Mouse (Mus musculus): ENCODE data around the gene Olfr1347. TPM values are rescaled to one million over a fixed set of nuclear protein-coding genes. Genes with fewer than 3 reads are reported as not detected.
"Not testable (repeated sequence)": the region's sequence is repeated elsewhere in the genome, so short reads cannot be mapped to it uniquely, and the experiment has no call there.

The Olfr1347 gene
- total RNA-seq (2021), result not detected

DNA sequence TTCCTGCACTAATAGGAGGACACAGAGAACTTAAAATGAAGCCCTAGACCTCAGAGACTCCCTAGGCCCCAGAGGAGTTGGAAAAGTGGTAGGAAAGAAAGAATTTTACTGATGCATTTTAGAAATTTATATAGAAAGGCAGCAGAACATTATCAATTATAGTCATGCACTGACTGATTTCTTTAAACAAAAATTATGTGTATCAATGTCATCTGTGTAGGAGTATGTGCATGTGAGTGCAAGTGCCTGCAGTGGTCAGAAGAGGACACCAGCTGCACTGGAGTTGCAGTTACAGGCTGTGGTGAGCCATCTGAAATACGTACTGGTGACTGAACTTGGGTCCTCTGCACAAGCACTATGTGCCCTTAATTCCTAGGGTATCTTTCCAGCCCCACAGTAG is at the start of gene Olfr1347:
Gene Olfr1347 (minus strand): TSS at position 101 of the 400 bp plus-strand sequence.
- no peak for DNase-seq (ENCODE audit: extremely low spot score in 1 of 2, low spot score in 2 of 2)
- intact Hi-C loops (cut with DNase I), result no loop called here

DNA sequence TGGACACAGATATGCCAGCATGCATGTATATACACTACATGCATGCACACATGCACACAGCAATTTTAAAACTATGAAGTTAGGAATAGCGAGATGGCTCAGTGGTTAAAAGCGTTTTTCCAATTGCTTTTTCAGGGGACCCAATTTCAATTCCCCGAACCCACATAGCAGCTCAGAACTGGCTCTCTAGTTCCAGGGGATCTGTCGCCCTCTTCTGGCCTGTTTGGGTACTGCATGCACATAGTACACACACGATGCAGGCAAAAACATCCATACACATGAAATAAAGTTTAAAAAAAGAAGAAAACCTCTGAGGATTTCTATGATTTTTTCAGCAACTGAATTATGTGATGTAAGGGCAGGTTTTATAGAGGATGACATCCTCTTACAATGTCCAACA is 26.6 kb upstream of the Olfr1347 start:
- no peak for DNase-seq (ENCODE audit: extremely low spot score in 1 of 2, low spot score in 2 of 2)
- intact Hi-C loops (cut with DNase I), result no loop called here

DNA sequence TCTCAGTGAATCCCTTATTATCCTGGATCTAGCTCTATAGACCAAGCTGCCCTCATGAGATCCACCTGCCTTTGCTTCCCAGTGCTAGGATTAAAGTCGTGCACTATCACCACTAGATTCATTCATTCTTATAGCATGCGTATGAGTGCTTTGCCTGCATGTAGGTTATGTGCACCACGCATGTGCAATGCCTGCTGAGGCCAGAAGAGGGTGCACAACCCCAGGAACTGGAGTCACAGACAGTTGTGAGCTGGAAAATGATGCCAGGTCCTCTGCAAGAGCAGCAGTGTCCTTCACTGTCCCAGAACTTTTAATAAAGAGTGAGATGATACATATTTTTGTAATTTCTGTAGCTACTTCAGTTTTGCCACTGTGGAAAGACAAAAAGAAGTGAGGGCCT is 25.4 kb upstream of the Olfr1347 start:
- intact Hi-C loops (cut with DNase I), result no loop called here
- DNase-seq (ENCODE audit: extremely low spot score in 1 of 2, low spot score in 2 of 2), result no peak

DNA sequence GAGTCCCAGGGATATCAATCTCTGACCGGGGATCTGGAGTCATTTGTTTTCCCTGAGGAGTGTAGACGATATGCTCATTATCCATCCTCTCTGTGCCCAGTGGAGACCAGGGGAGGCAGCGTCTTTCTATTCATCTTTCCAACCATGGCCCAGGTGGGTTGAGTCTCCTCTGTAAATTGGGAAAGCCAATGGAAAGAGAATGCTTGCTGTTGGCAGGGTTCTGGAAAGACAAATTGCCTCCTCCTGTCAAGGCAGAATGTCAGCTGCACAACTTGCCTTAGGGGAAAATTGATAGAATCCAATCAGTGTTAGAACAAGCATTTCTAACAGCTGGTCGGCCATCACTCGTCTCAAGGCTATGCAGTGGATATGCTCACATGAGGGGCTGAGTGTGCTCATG is 23.3 kb upstream of the Olfr1347 start, which contains the start of gene Olfr1349:
Gene Olfr1349 (minus strand): TSS at position 101 of the 400 bp plus-strand sequence.
- intact Hi-C loops (cut with DNase I), result no loop called here
- no peak for DNase-seq (ENCODE audit: extremely low spot score in 1 of 2, low spot score in 2 of 2)

DNA sequence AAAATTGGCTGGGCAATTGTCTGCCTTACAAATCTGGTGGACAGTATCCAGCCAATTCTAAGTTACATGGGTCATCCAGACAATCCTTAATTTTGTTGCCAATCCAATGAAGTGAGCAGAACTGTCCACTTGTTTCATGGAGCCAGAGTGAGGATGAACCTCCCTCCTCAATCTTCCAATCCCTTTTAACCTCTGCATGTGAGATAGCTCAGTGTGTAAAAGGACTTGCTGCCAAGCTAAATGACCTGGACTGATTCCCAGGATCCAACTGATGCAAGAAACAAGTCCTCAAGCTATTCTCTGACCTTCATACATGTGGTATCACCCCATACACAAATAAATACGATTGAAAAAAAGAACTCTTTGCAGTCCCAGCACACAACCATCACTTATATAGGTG is 22.1 kb upstream of the Olfr1347 start:
- intact Hi-C loops (cut with DNase I), result no loop called here
- DNase-seq (ENCODE audit: extremely low spot score in 1 of 2, low spot score in 2 of 2), result no peak

DNA sequence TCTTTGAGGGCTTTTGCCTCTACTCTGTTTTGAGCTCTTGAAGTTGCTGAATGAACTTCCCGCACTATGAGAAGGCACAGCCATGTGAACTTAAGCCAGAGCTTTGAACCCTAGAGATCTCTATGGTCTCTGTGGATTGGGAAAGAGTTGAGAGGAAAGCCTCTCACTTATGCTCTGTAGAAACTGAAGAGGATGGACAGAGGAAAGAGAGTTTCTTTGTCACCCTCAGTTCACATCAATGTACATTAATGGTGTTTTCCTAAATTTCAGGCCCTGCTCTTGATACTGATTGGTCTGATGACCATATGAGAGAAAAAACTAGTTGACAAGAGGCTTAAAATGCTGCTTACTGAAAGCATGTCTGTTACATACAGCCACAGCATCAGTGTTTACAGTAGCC is 9.1 kb upstream of the Olfr1347 start, which contains the start of gene Olfr1348:
Gene Olfr1348 (minus strand): TSS at position 101 of the 400 bp plus-strand sequence.
- DNase-seq (ENCODE audit: extremely low spot score in 1 of 2, low spot score in 2 of 2), result no peak
- intact Hi-C loops (cut with DNase I), result no loop called here

DNA sequence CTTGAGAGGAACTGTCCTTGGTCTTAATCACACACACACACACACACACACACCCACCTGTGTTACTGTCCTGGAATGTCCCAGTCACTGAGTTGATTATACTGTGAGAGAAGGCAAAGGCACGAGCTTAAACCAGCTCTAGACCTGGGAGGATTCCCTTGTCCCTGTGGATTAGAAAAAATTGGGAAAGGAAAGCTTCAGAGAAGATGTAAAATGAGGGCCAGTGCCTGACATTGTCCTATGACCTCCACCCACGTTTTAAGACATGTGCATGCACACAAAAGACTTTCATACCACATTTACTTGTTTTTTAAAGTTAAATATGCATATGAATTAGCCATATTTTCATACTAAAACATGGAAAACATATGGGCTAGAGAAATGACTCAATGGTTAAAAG is 12.7 kb downstream of the Olfr1347 start, which contains the start of gene Olfr5:
Gene Olfr5 (minus strand): TSS at position 101 of the 400 bp plus-strand sequence.
- intact Hi-C loops (cut with DNase I), result no loop called here
- DNase-seq (ENCODE audit: extremely low spot score in 1 of 2, low spot score in 2 of 2), result no peak

DNA sequence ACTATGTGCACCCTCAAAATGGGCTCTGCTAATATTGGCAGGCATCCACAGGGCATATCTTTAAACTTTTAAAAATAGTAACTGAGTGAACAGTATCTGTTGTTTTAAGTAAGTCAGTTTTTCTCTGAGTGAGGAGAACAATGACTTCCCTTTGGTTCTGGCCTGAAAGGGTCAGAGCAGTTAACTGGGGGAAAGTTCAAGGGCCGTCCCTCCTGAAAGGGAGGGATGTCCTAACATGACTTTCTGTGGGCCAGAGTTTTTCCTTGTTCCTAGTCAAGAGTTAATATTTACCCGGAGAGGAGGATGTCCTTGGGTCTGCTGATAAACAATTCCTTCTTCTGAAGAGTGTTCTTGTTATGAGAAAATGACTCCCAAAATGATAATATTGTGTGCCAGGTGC is 21.9 kb downstream of the Olfr1347 start:
- intact Hi-C loops (cut with DNase I); DNase-seq (ENCODE audit: extremely low spot score in 1 of 2, low spot score in 2 of 2): not testable (repeated sequence)

DNA sequence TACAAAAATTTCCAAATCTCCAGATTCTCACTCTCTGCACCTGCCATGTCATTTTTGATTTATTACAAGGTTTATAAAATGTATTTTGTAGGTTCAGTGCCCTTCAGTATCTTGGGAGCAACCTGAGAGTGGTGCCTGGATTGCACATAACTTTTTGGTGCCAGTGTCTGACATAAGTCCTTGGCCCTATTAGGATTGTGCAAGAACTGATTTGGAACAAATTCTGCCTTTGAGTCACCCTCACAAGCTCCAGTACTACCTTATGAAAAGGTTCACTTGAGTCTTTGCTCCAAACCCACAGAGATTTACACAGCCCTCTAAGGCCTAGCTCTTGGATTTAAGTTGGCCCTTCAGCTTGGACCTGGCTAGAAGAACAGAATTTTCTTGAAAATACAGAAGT is 32.6 kb downstream of the Olfr1347 start, which contains the start of gene Olfr1346:
Gene Olfr1346 (plus strand): TSS at position 151 of the 400 bp plus-strand sequence.
- DNase-seq (ENCODE audit: extremely low spot score in 1 of 2, low spot score in 2 of 2), result no peak
- intact Hi-C loops (cut with DNase I), result no loop called here

DNA sequence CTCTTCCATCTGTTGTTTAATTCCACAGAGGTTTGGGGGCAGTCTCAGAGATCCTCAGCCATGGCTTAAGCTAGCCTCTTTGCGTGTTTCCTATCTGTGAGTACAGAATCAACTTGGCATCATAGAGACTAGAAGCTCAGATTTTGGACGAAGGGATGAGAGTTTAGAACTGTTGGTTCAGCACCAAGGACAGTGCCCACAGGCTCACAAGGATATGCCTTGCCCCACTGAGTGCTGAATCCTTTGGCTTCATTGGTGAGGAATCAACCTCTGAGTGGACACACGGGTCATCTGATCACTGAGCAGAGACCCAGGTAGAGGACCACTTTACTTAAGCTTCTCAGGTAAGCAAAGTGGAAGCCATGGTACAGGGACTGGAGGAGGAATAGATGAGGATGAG is 43.2 kb downstream of the Olfr1347 start:
- intact Hi-C loops (cut with DNase I), result no loop called here

DNA sequence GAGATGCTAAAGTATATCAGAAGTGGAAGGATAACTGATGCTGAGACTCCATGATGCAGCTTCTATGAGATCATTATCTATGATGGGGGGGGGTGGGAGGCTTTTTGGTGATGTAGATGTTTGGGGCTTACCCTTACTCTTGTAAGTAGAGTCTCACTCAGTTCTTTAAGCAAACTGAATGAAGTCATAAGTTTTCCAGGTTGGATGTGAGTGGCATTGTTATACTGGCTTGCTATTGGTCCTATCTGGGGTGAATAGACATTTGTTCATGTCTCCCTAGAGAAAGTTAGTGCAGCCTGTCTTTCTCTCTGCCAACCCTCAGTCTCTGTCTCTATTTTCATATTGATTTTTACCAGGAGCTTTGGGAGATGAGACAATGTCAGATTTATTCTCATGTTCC is 43.7 kb downstream of the Olfr1347 start, which contains the start of gene Olfr1336:
Gene Olfr1336 (plus strand): TSS at position 301 of the 400 bp plus-strand sequence.
- no peak for DNase-seq (ENCODE audit: extremely low spot score in 1 of 2, low spot score in 2 of 2)
- intact Hi-C loops (cut with DNase I), result no loop called here

More for the DNA sequence above, 43.2 kb downstream of the Olfr1347 start:
- DNase-seq (ENCODE audit: extremely low spot score in 1 of 2, low spot score in 2 of 2), result no peak

DNA sequence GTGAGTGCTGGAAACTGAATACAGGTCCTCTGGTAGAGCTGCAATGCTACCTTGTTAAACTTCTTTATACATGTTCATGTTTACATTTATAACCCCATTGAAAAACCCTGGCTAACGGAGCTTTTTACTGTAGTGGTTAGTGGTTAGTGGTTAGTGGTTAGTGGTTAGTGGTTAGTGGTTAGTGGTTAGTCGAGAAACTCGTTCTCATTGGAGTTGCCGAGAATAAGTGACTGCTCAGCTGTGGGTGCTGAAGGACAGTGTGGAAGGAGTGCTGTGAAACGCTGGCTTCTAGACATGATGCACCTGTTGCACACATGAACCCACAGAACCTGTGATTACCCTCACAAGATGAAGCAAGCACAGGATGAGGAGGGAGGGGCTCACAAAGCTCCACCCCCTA is 51.8 kb downstream of the Olfr1347 start:
- DNase-seq (ENCODE audit: extremely low spot score in 1 of 2, low spot score in 2 of 2), result no peak
- intact Hi-C loops (cut with DNase I), result loop anchor here (10.0 kb wide), 1 partner anchor 137 kb away; no protein-coding TSS in a partner anchor

DNA sequence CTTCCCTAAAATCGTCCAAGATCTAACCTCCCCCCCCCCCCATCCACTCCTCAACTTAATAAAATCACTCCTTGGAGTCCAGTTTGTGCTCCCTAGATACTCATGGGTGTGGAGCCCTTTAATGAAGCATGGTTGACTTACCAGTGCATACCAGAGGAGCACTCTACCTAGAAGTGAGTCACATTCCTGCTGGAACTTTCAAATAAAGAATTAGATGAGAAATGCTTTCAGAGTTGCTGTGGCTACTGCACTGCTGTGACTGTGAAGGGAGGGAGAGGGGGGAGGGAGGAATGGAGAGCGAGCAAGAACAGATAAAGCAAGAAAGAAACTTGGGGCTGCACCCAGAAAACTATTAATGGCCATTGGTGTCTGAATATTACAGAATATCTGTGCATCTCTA is 58.4 kb downstream of the Olfr1347 start:
- DNase-seq (ENCODE audit: extremely low spot score in 1 of 2, low spot score in 2 of 2), result no peak
- intact Hi-C loops (cut with DNase I), result loop anchor here (10.0 kb wide), 1 partner anchor 144 kb away; no protein-coding TSS in a partner anchor

DNA sequence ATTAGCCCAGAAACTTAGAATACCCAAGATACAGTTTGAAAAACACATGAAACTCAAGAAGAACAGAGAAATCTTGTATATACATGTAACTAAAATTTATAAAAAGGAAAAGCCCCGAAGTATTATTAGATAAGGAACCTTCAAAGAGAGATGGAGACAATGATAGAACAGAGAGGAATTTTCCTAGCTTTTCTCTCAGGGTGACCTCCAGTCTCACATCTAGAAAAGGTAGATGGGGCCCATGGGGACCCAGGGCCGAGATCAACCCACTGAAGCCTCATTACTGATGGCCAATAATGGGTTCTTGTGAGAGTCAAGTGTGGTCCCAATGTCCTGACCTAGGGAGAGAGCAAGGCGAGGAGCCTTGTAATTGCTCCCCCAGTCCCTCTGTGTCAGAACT is 61.2 kb downstream of the Olfr1347 start, which contains the start of gene Olfr1344:
Gene Olfr1344 (plus strand): TSS at position 301 of the 400 bp plus-strand sequence.
- intact Hi-C loops (cut with DNase I), result no loop called here
- no peak for DNase-seq (ENCODE audit: extremely low spot score in 1 of 2, low spot score in 2 of 2)

Other genes with a start within 250 kb of the Olfr1347 start
- not detected for gene Epp13, start 247.0 kb downstream of the Olfr1347 start, total RNA-seq (2021)
- 10 to 100 TPM; 12.4 to 12.5 TPM for gene Zfp667, start 213.2 kb downstream of the Olfr1347 start, total RNA-seq (2021)
- 10 to 100 TPM; 14.0 to 15.7 TPM for gene Zfp583, start 168.5 kb downstream of the Olfr1347 start, total RNA-seq (2021)
- 1 to 10 TPM; 8.1 to 8.6 TPM for gene Gm3854, start 156.0 kb downstream of the Olfr1347 start, total RNA-seq (2021)
- gene Zfp78, start 136.5 kb downstream of the Olfr1347 start, total RNA-seq (2021), result 1 to 10 TPM; 4.6 to 5.5 TPM
- gene Zfp28, start 116.5 kb downstream of the Olfr1347 start, total RNA-seq (2021), result 10 to 100 TPM in 1 of 2 experiments, 1 to 10 TPM in 1; 8.9 to 10.2 TPM
- gene Smim17, start 101.0 kb downstream of the Olfr1347 start, total RNA-seq (2021), result 10 to 100 TPM; 14.7 to 15.7 TPM
- under 1 TPM; 0.28 to 0.34 TPM for gene Gm20715, start 89.5 kb downstream of the Olfr1347 start, total RNA-seq (2021)
- 1 to 10 TPM in 1 of 2 experiments, under 1 TPM in 1; 0.86 to 1.4 TPM for gene Olfr1344, start 61.1 kb downstream of the Olfr1347 start, total RNA-seq (2021)
- gene Olfr1336, start 43.6 kb downstream of the Olfr1347 start, total RNA-seq (2021), result not detected
- gene Olfr1346, start 32.7 kb downstream of the Olfr1347 start, total RNA-seq (2021), result not detected
- gene Olfr5, start 12.8 kb downstream of the Olfr1347 start, total RNA-seq (2021), result not detected
- not detected for gene Olfr1348, start 9.0 kb upstream of the Olfr1347 start, total RNA-seq (2021)
- not detected for gene Olfr1349, start 23.2 kb upstream of the Olfr1347 start, total RNA-seq (2021)
- gene Olfr1350, start 65.1 kb upstream of the Olfr1347 start, total RNA-seq (2021), result not detected
- 10 to 100 TPM; 10.2 to 13.5 TPM for gene Zim1, start 196.7 kb upstream of the Olfr1347 start, total RNA-seq (2021)
- gene Peg3, start 230.7 kb upstream of the Olfr1347 start, total RNA-seq (2021), result 100 to 1,000 TPM; 170 to 180 TPM
- 10 to 100 TPM; 57.4 to 60.2 TPM for gene Usp29, start 230.8 kb upstream of the Olfr1347 start, total RNA-seq (2021)